Mouse (Mus musculus) hindbrain, embryonic 11.5 days (tissue): ENCODE results near the gene Nfkbie. TPM values are rescaled to one million over a fixed set of nuclear protein-coding genes. Genes with fewer than 3 reads are reported as not detected.

ENCODE experiments used
- ATAC-seq: fragments of 200-750 bp; cut with Nextera tagmentation; 2 replicates; pipeline ENCODE4 v1.8.0; 2017; ENCODE audit warnings: mild to moderate bottlenecking, moderate TSS enrichment, moderate library complexity; ENCODE audit not compliant: low FRiP score
- DNase-seq: peaks from one replicate; pipeline ENCODE4 v3.0.0-alpha.2; 2015; ENCODE audit warnings: low spot score
- H3K27ac ChIP-seq: fragments of 300-500 bp; sonication (generic); 2 replicates; pipeline ENCODE4 v1.5.1; 2014; ENCODE audit warnings: mild to moderate bottlenecking, low read depth, low read length
- H3K27me3 ChIP-seq: fragments of 300-500 bp; sonication (generic); 2 replicates; pipeline ENCODE4 v1.6.1; 2014; ENCODE audit warnings: mild to moderate bottlenecking, low read length, moderate library complexity, mixed read lengths; ENCODE audit not compliant: control insufficient read depth, insufficient read depth
- H3K36me3 ChIP-seq: fragments of 300-500 bp; sonication (generic); 2 replicates; pipeline ENCODE4 v1.6.1; 2014; ENCODE audit warnings: mild to moderate bottlenecking, low read length, moderate library complexity, mixed read lengths; ENCODE audit not compliant: control insufficient read depth, insufficient read depth
- H3K4me1 ChIP-seq: fragments of 300-500 bp; sonication (generic); replicated peaks from 2 replicates; pipeline ENCODE4 v1.6.1; 2014; ENCODE audit warnings: low read length, mixed read lengths; ENCODE audit not compliant: control insufficient read depth, insufficient read depth
- H3K4me2 ChIP-seq: fragments of 300-500 bp; sonication (generic); replicated peaks from 2 replicates; pipeline ENCODE4 v1.6.1; 2014; ENCODE audit warnings: mild to moderate bottlenecking, low read depth, low read length
- H3K4me3 ChIP-seq: fragments of 300-500 bp; sonication (generic); 2 replicates; pipeline ENCODE4 v1.5.1; 2014; ENCODE audit warnings: low read depth, low read length
- H3K9ac ChIP-seq: fragments of 300-500 bp; sonication (generic); 2 replicates; pipeline ENCODE4 v1.6.1; 2014; ENCODE audit warnings: low read depth, low read length
- H3K9me3 ChIP-seq: fragments of 300-500 bp; sonication (generic); 2 replicates; pipeline ENCODE4 v1.6.1; 2016; ENCODE audit warnings: low read length; ENCODE audit not compliant: control insufficient read depth
- WGBS: fragments of 180-500 bp; shearing (Covaris S2); extraction: QIAGEN DNeasy Blood & Tissue Kit; methylation state at CpG from one replicate; pipeline ENCODE4 v1.1.7; 2014; 5-methylcytosine and 5-hydroxymethylcytosine counted together
- polyA plus RNA-seq: library from polyadenylated mRNA; unstranded; fragments of >200 nt; fragmentation: Nextera tagmentation; extraction: Ambion mirVana; gene quantifications from 2 replicates; pipeline ENCODE4 v1.2.1, GENCODE M21; 2014

Nfkbie gene
- polyA plus RNA-seq, 1 experiment from 2014 or later: 9.0 TPM

- ATAC-seq (no peak), DNase-seq (peak; percentile 11)
- Histone ChIP-seq H3K36me3 (no peaks in the 10 kb centered on the region), H3K27ac (no peak overlapping the region), H3K9ac (no peak overlapping the region), H3K27me3 (no peaks in the 10 kb centered on the region), H3K4me2 (no peak overlapping the region), H3K4me3 (no peak overlapping the region), H3K9me3 (no peaks in the 10 kb centered on the region), H3K4me1 (no peaks in the 10 kb centered on the region; the same call in 1 of the 2 replicates)
- 44% methylated on average over 5 of the region's 5 CpGs for WGBS
These were observed 54.8 kb downstream of the Nfkbie start for GRCm38 (mm10) chr17:45610144-45610866.

DNA sequence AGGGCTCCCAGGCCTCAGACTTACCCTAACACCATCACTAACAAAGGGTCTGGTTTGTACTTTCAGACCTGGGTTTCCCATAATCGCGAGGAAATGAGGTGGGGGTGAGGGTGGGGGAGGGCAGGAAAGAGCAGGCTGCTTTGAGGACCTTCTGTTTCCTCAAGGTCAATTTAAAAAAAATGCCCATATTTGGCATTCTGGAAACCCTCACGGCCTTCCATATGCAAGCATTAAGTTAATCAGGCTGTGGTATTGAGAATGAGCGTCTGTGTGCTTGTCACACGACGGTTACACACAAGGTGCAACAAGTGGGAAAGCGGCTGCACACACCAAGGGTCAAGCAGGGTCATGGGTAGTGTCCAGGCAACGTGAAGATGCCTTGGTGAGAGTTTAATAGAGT lies 56.5 kb downstream of the Nfkbie start:
- WGBS: 81% methylated on average over 8 of the region's 8 CpGs
- Histone ChIP-seq H3K4me3 (no peak overlapping the region), H3K9me3 (no peaks in the 10 kb centered on the region), H3K4me2 (no peak overlapping the region), H3K4me1 (no peaks in the 10 kb centered on the region; the same call in 1 of the 2 replicates), H3K27me3 (no peaks in the 10 kb centered on the region), H3K9ac (no peak overlapping the region), H3K27ac (no peak overlapping the region), H3K36me3 (no peaks in the 10 kb centered on the region)
- DNase-seq (no peak), ATAC-seq (no peak)

Other genes with a start within 250 kb of the Nfkbie start
- gene Cdc5l, start 122.0 kb upstream of the Nfkbie start, polyA plus RNA-seq: 86.2 and 87.3 TPM in 2 replicates
- gene Spats1, start 80.3 kb upstream of the Nfkbie start, polyA plus RNA-seq: 0.61 and 0.85 TPM in 2 replicates
- 13.0 and 14.5 TPM in 2 replicates for gene Aars2, start 48.9 kb upstream of the Nfkbie start, polyA plus RNA-seq
- 2.0 and 2.5 TPM in 2 replicates for gene Tcte1, start 32.3 kb upstream of the Nfkbie start, polyA plus RNA-seq
- 4.7 and 5.6 TPM in 2 replicates for gene Tmem151b, start 6.0 kb upstream of the Nfkbie start, polyA plus RNA-seq
- gene Slc35b2, start 8.2 kb downstream of the Nfkbie start, polyA plus RNA-seq: 89.9 and 91.5 TPM in 2 replicates
- gene Hsp90ab1, start 17.6 kb downstream of the Nfkbie start, polyA plus RNA-seq: 1,644 and 1,674 TPM in 2 replicates
- gene Slc29a1, start 43.9 kb downstream of the Nfkbie start, polyA plus RNA-seq: 48.0 and 50.8 TPM in 2 replicates
- gene Mymx, start 46.4 kb downstream of the Nfkbie start, polyA plus RNA-seq: 1.1 and 1.8 TPM in 2 replicates
- 0.79 and 1.0 TPM in 2 replicates for gene Capn11, start 103.6 kb downstream of the Nfkbie start, polyA plus RNA-seq
- 105 and 109 TPM in 2 replicates for gene Mrpl14, start 130.6 kb downstream of the Nfkbie start, polyA plus RNA-seq
- 48.6 and 50.3 TPM in 2 replicates for gene Tmem63b, start 131.2 kb downstream of the Nfkbie start, polyA plus RNA-seq
- gene 1600014C23Rik, start 178.1 kb downstream of the Nfkbie start, polyA plus RNA-seq: 0.32 and 0.37 TPM in 2 replicates